Mouse (Mus musculus): ENCODE data around the gene B230307C23Rik.

DNA sequence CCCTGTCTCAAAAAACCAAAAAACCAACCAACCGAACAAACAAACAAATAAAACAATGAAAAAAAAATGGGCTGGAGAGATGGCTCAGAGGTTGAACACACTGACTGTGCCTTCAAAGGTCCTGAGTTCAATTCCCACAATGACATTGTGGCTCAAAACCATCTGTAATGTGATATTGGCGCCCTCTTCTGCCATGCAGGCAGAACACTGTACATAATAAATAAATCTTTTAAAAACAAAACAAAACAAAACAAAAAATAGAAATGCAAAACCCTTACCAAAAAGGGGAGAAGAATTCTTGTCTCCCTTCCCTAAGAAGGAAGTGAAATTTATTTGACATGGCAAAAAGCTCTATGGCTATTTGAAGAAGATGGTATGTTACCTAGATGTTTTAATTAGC lies 5.6 kb upstream of the B230307C23Rik start:
- TF ChIP-seq CTCF (conservative IDR thresholded peaks at IDR 0.05; ENCODE audit: insufficient read depth, insufficient read length, low read depth, low read length) (peak; percentile 16; the same call in 1 of the 2 replicates), POLR2A (IDR thresholded peaks at IDR 0.05; ENCODE audit: low read depth, low read length) (no peak)
